Comparison of ENCODE assay signal across 32 mouse cellular contexts in genomic region chrX:93905531-93905930, GRCm38 (mm10).
DNase-seq lines count a peak whose midpoint lies in the region; ATAC-seq and TF ChIP-seq lines count a peak whose summit lies in the region.
"Had no signal": no experiment of that assay in that cellular context is flagged by ENCODE, and none has a peak within 500 bp of the region (broad histone marks: within the 10 kb centered on the region; RNA-seq: fewer than 3 reads in every experiment).

No protein-coding gene starts in this region.

- no peaks in the 10 kb centered on the region for H3K36me3 ChIP-seq in liver, embryonic 11.5 days (ENCODE audit: control insufficient read depth, insufficient read depth, low read length)
- no peaks in the 10 kb centered on the region for H3K36me3 ChIP-seq in liver, embryonic 14.5 days (replicated peaks; ENCODE audit: control insufficient read depth, insufficient read depth, low read depth)
- H3K36me3 ChIP-seq in hindbrain, embryonic 10.5 days, result no peaks in the 10 kb centered on the region
- no peaks in the 10 kb centered on the region for H3K36me3 ChIP-seq in kidney, embryonic 16.5 days (ENCODE audit: insufficient read depth, low read length)
- H3K36me3 ChIP-seq: embryonic facial prominence, embryonic 13.5 days; forebrain, embryonic 12.5 days; G1E; heart, embryonic 13.5 days; hindbrain, embryonic 15.5 days; kidney, embryonic 15.5 days; limb, embryonic 15.5 days; lung, embryonic 15.5 days; midbrain, embryonic 12.5 days had no signal

- ATAC-seq in liver, embryonic 11.5 days (replicated peaks; ENCODE audit: low FRiP score), result peak; percentile 56; the same call in 1 of the 2 replicates
- peak; percentile 98 for ATAC-seq in common myeloid progenitor, adult 5-6 weeks (replicated peaks; ENCODE audit: low read depth, poor library complexity, severe bottlenecking)
- peak; percentile 58; the same call in 1 of the 2 replicates for ATAC-seq in liver, embryonic 14.5 days (ENCODE audit: insufficient read depth)
- ATAC-seq in kidney, embryonic 16.5 days (ENCODE audit: low FRiP score, low TSS enrichment), result no peak

- H3K4me1 ChIP-seq in liver, embryonic 11.5 days (replicated peaks; ENCODE audit: control insufficient read depth, insufficient read depth, low read length), result no peaks in the 10 kb centered on the region
- H3K4me1 ChIP-seq in liver, embryonic 14.5 days (replicated peaks; ENCODE audit: control insufficient read depth in 2 of 2, insufficient read depth in 2 of 2, low read length in 1 of 2), result peaks cover 4 to 10% of the 10 kb centered on the region in 2 experiments; a peak in 3 of 4 replicates
- no peaks in the 10 kb centered on the region for H3K4me1 ChIP-seq in hindbrain, embryonic 10.5 days (replicated peaks)
- no peaks in the 10 kb centered on the region for H3K4me1 ChIP-seq in kidney, embryonic 16.5 days (ENCODE audit: insufficient read depth, low read length)
- H3K4me1 ChIP-seq: embryonic facial prominence, embryonic 13.5 days; forebrain, embryonic 12.5 days; heart, embryonic 13.5 days; hindbrain, embryonic 15.5 days; kidney, embryonic 15.5 days; limb, embryonic 15.5 days; lung, embryonic 15.5 days; midbrain, embryonic 12.5 days had no signal

- no peak overlapping the region for H3K4me3 ChIP-seq in liver, embryonic 11.5 days (ENCODE audit: low read depth, low read length)
- no peak overlapping the region for H3K4me3 ChIP-seq in liver, embryonic 14.5 days (ENCODE audit: insufficient read depth in 1 of 2, low read depth in 2 of 2, low read length in 2 of 2)
- no peak overlapping the region for H3K4me3 ChIP-seq in hindbrain, embryonic 10.5 days
- no peak overlapping the region for H3K4me3 ChIP-seq in kidney, embryonic 16.5 days (ENCODE audit: low read length)
- H3K4me3 ChIP-seq: embryonic facial prominence, embryonic 13.5 days; erythroblast, embryonic 14.5 days; forebrain, embryonic 12.5 days; gastrocnemius, adult 2 months; heart, embryonic 13.5 days; hindbrain, embryonic 15.5 days; kidney, embryonic 15.5 days; left cerebral cortex, adult 2 months; limb, embryonic 15.5 days; lung, embryonic 15.5 days; midbrain, embryonic 12.5 days had no signal

- no peak overlapping the region for H3K27ac ChIP-seq in liver, embryonic 11.5 days (ENCODE audit: low read depth, low read length)
- H3K27ac ChIP-seq in liver, embryonic 14.5 days, result no peak overlapping the region
- H3K27ac ChIP-seq in hindbrain, embryonic 10.5 days, result no peak overlapping the region
- H3K27ac ChIP-seq in kidney, embryonic 16.5 days (ENCODE audit: low read length), result no peak overlapping the region
- H3K27ac ChIP-seq: embryonic facial prominence, embryonic 13.5 days; forebrain, embryonic 12.5 days; gastrocnemius, adult 2 months; heart, embryonic 13.5 days; hindbrain, embryonic 15.5 days; kidney, embryonic 15.5 days; left cerebral cortex, adult 2 months; limb, embryonic 15.5 days; lung, embryonic 15.5 days; midbrain, embryonic 12.5 days had no signal

- WGBS in liver, embryonic 11.5 days, result 49% methylated on average over 5 of the region's 5 CpGs
- 29% methylated on average over 5 of the region's 5 CpGs for WGBS in liver, embryonic 14.5 days (ENCODE audit: insufficient replicate concordance)
- WGBS in hindbrain, embryonic 10.5 days, result 85% methylated on average over 5 of the region's 5 CpGs
- 82% methylated on average over 5 of the region's 5 CpGs for WGBS in kidney, embryonic 16.5 days

- DNase-seq in liver, embryonic 11.5 days (ENCODE audit: low spot score), result no peak
- DNase-seq in liver, result no peak
- peak; percentile 22 for DNase-seq in CD4-positive, CD25-positive, alpha-beta regulatory T cell, adult 2 months (ENCODE audit: low read depth, low spot score)
- DNase-seq in liver, embryonic 14.5 days (ENCODE audit: low read depth in 3 of 3, low spot score in 3 of 3), result no peak
- DNase-seq in hindbrain, embryonic 10.5 days (ENCODE audit: low spot score), result no peak
- DNase-seq in layer of hippocampus, postnatal 36 days, result no peak
- DNase-seq: adrenal gland, postnatal 14 days; cerebellum, adult 2 months; cerebellum, postnatal 25 days; embryo, embryonic 11 days; gastrocnemius, adult 2 months; heart, adult 18-20 months; kidney, adult 11 months; kidney, postnatal 4 days; layer of hippocampus, adult 9-11 months; left cerebral cortex, postnatal 4 days; right cerebral cortex, postnatal 14 days; spleen, adult 18-20 months had no signal

- TF ChIP-seq CTCF in liver, embryonic 14.5 days (IDR thresholded peaks at IDR 0.05; ENCODE audit: low read depth), result no peak

- no peak overlapping the region for H3K9ac ChIP-seq in liver, embryonic 11.5 days (ENCODE audit: low read depth, low read length)
- no peak overlapping the region for H3K9ac ChIP-seq in liver, embryonic 14.5 days (replicated peaks)
- H3K9ac ChIP-seq in kidney, embryonic 16.5 days (replicated peaks; ENCODE audit: low read length), result no peak overlapping the region
- H3K9ac ChIP-seq: embryonic facial prominence, embryonic 13.5 days; forebrain, embryonic 12.5 days; heart, embryonic 13.5 days; hindbrain, embryonic 15.5 days; kidney, embryonic 15.5 days; limb, embryonic 15.5 days; lung, embryonic 15.5 days; midbrain, embryonic 12.5 days had no signal

- no peaks in the 10 kb centered on the region for H3K9me3 ChIP-seq in liver, embryonic 11.5 days (ENCODE audit: control insufficient read depth, low read length)
- no peaks in the 10 kb centered on the region for H3K9me3 ChIP-seq in liver, embryonic 14.5 days (ENCODE audit: control insufficient read depth, low read length)
- H3K9me3 ChIP-seq in hindbrain, embryonic 10.5 days, result no peaks in the 10 kb centered on the region
- no peaks in the 10 kb centered on the region for H3K9me3 ChIP-seq in kidney, embryonic 16.5 days (ENCODE audit: low read length)
- H3K9me3 ChIP-seq: embryonic facial prominence, embryonic 13.5 days; forebrain, embryonic 12.5 days; G1E; heart, embryonic 13.5 days; hindbrain, embryonic 15.5 days; kidney, embryonic 15.5 days; limb, embryonic 15.5 days; lung, embryonic 15.5 days; midbrain, embryonic 12.5 days had no signal

- H3K27me3 ChIP-seq in liver, embryonic 11.5 days (replicated peaks; ENCODE audit: control insufficient read depth, insufficient read depth, low read length), result no peaks in the 10 kb centered on the region
- H3K27me3 ChIP-seq in liver, embryonic 14.5 days (ENCODE audit: control insufficient read depth, insufficient read depth, low read length), result no peaks in the 10 kb centered on the region
- H3K27me3 ChIP-seq in hindbrain, embryonic 10.5 days (ENCODE audit: insufficient read depth, poor library complexity, severe bottlenecking), result peaks cover 6% of the 10 kb centered on the region; the same call in 1 of the 2 replicates
- H3K27me3 ChIP-seq in kidney, embryonic 16.5 days (ENCODE audit: insufficient read depth, low read length), result peaks cover 7% of the 10 kb centered on the region; the same call in 1 of the 2 replicates
- H3K27me3 ChIP-seq: CH12.LX; hindbrain, embryonic 15.5 days; limb, embryonic 15.5 days; lung, embryonic 15.5 days; midbrain, embryonic 12.5 days had no signal

- no peak overlapping the region for H3K4me2 ChIP-seq in liver, embryonic 11.5 days
- H3K4me2 ChIP-seq in liver, embryonic 14.5 days (ENCODE audit: low read depth), result no peak overlapping the region
- no peak overlapping the region for H3K4me2 ChIP-seq in kidney, embryonic 16.5 days (replicated peaks; ENCODE audit: low read depth, low read length)
- H3K4me2 ChIP-seq: embryonic facial prominence, embryonic 13.5 days; forebrain, embryonic 12.5 days; heart, embryonic 13.5 days; hindbrain, embryonic 15.5 days; kidney, embryonic 15.5 days; limb, embryonic 15.5 days; lung, embryonic 15.5 days; midbrain, embryonic 12.5 days had no signal

- TF ChIP-seq EP300 in liver, embryonic 14.5 days (IDR thresholded peaks at IDR 0.05; ENCODE audit: low read depth), result no peak
